In the genomic region with DNA sequence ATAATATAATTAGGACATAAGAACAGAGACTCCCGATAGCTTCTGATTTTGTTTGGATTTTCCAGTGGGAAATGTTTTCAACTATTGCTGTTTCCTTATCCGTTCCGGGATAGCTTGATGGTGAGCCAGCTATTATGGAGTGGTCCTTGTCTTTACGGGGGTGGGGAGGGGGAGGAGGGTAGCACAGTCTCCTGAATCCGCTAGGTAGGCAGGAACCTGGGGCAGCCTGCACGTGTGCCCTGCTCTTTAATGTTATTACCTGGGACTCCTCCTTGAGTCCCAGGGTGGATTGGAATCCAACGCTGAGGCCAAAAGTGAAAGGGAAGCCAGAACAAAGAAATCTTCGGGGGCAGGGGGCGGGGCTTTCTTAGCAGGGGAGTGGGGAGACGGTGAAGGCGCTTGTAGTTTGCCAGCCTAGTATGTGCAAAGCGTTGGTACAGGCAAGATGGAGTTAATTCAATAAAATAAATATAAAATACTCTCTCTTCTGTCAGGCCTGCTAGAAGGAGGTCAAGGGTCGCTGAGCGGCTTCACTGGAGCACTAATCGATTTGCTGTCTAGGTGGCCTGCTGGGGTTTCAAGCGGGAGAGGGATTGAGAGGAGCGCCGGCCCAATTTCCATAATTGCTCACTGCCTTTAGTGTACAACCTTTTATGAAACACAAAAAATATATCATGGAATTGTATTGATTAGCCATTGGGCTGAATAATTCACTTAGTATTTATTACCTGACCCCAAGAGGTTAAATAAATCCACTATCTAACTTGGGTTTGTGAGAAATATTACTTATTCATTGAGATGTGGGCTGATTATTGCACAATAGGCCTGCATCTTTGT, we compare ENCODE assay signal across 12 mouse cellular contexts.
DNase-seq lines count a peak whose midpoint lies in the region; ATAC-seq and TF ChIP-seq lines count a peak whose summit lies in the region.
"Had no signal": no experiment of that assay in that cellular context is flagged by ENCODE, and none has a peak within 500 bp of the region (broad histone marks: within the 10 kb centered on the region; RNA-seq: fewer than 3 reads in every experiment).

No protein-coding gene starts in this region.

- peak overlapping the region; percentile 26 for H3K4me2 ChIP-seq in heart, postnatal 0 days (ENCODE audit: low read depth, low read length)
- H3K4me2 ChIP-seq in limb, embryonic 12.5 days = peak overlapping the region; percentile 32
- H3K4me2 ChIP-seq in neural tube, embryonic 11.5 days (ENCODE audit: low read depth) = peak overlapping the region; percentile 22
- H3K4me2 ChIP-seq: lung, embryonic 14.5 days had no signal

- H3K36me3 ChIP-seq in heart, postnatal 0 days (replicated peaks; ENCODE audit: control insufficient read depth, insufficient read depth, low read length) = no peaks in the 10 kb centered on the region
- H3K36me3 ChIP-seq in embryonic facial prominence, embryonic 10.5 days (replicated peaks) = no peaks in the 10 kb centered on the region
- H3K36me3 ChIP-seq in limb, embryonic 12.5 days = no peaks in the 10 kb centered on the region
- no peaks in the 10 kb centered on the region for H3K36me3 ChIP-seq in neural tube, embryonic 11.5 days (ENCODE audit: control insufficient read depth, insufficient read depth, low read length)

- ATAC-seq in heart, postnatal 0 days (ENCODE audit: insufficient read depth, low read depth) = no peak
- no peak for ATAC-seq in limb, embryonic 12.5 days (ENCODE audit: insufficient number of reproducible peaks, insufficient read depth, low FRiP score, low TSS enrichment, low read depth)
- peak; percentile 57 for ATAC-seq in neural tube, embryonic 11.5 days (ENCODE audit: insufficient read depth, low FRiP score, low TSS enrichment)
- ATAC-seq in CD4-positive, CD25-positive, alpha-beta regulatory T cell, adult 4 months = no peak

- peak overlapping the region; percentile 30 for H3K27ac ChIP-seq in heart, postnatal 0 days (ENCODE audit: low read depth)
- H3K27ac ChIP-seq in embryonic facial prominence, embryonic 10.5 days (replicated peaks) = peak overlapping the region; percentile 73
- H3K27ac ChIP-seq in limb, embryonic 12.5 days = no peak overlapping the region
- peak overlapping the region; percentile 70; the same call in 1 of the 2 replicates for H3K27ac ChIP-seq in neural tube, embryonic 11.5 days (ENCODE audit: low read depth, low read length)

- H3K9me3 ChIP-seq in heart, postnatal 0 days (replicated peaks; ENCODE audit: control insufficient read depth, low read length) = no peaks in the 10 kb centered on the region
- no peaks in the 10 kb centered on the region for H3K9me3 ChIP-seq in embryonic facial prominence, embryonic 10.5 days
- H3K9me3 ChIP-seq in limb, embryonic 12.5 days = no peaks in the 10 kb centered on the region
- H3K9me3 ChIP-seq in neural tube, embryonic 11.5 days (ENCODE audit: control insufficient read depth, low read length) = no peaks in the 10 kb centered on the region

- no peak overlapping the region for H3K9ac ChIP-seq in heart, postnatal 0 days (replicated peaks; ENCODE audit: low read depth, low read length)
- no peak overlapping the region for H3K9ac ChIP-seq in limb, embryonic 12.5 days (replicated peaks)
- no peak overlapping the region for H3K9ac ChIP-seq in neural tube, embryonic 11.5 days (ENCODE audit: low read length)
- H3K9ac ChIP-seq: lung, embryonic 14.5 days had no signal

- no peaks in the 10 kb centered on the region for H3K27me3 ChIP-seq in heart, postnatal 0 days (ENCODE audit: control insufficient read depth, insufficient read depth, low read length)
- 0 out of 2 replicates have a peak, but pooled peaks cover 4% of the 10 kb centered on the region for H3K27me3 ChIP-seq in embryonic facial prominence, embryonic 10.5 days (replicated peaks; ENCODE audit: low read depth, poor library complexity, severe bottlenecking)
- H3K27me3 ChIP-seq in limb, embryonic 12.5 days = no peaks in the 10 kb centered on the region
- H3K27me3 ChIP-seq in neural tube, embryonic 11.5 days (ENCODE audit: control insufficient read depth, insufficient read depth, low read length) = no peaks in the 10 kb centered on the region

- DNase-seq in heart, postnatal 0 days (ENCODE audit: low spot score) = no peak
- DNase-seq in heart, postnatal 25 days (ENCODE audit: low spot score) = no peak
- DNase-seq in embryonic facial prominence, embryonic 10.5 days (ENCODE audit: low spot score) = peak; percentile 62
- peak; percentile 63 for DNase-seq in neural tube, embryonic 11.5 days (ENCODE audit: low spot score)
- no peak for DNase-seq in layer of hippocampus, adult 9-10 months (ENCODE audit: low spot score)
- DNase-seq in urinary bladder, postnatal 36 days (ENCODE audit: low spot score in 2 of 2) = no peak
- DNase-seq: adrenal gland, postnatal 14 days; cerebellum, postnatal 25 days; kidney, adult 9 months; lung, embryonic 14.5 days had no signal

- no peak for TF ChIP-seq EP300 in heart, postnatal 0 days (IDR thresholded peaks at IDR 0.05; ENCODE audit: low read depth)

- intact Hi-C loops in heart, postnatal 25 days (cut with DNase I) = no loop called here

- no peak for TF ChIP-seq CTCF in heart, postnatal 0 days (IDR thresholded peaks at IDR 0.05; ENCODE audit: low read depth)

- WGBS in heart, postnatal 0 days = 56% methylated on average over 18 of the region's 18 CpGs
- WGBS in embryonic facial prominence, embryonic 10.5 days = 15% methylated on average over 18 of the region's 18 CpGs
- 29% methylated on average over 18 of the region's 18 CpGs for WGBS in limb, embryonic 12.5 days
- WGBS in neural tube, embryonic 11.5 days = 18% methylated on average over 18 of the region's 18 CpGs

- H3K4me1 ChIP-seq in heart, postnatal 0 days (ENCODE audit: control insufficient read depth, insufficient read depth) = peaks cover 9% of the 10 kb centered on the region; the same call in 1 of the 2 replicates
- peaks cover 50% of the 10 kb centered on the region for H3K4me1 ChIP-seq in embryonic facial prominence, embryonic 10.5 days
- H3K4me1 ChIP-seq in limb, embryonic 12.5 days (replicated peaks) = peaks cover 55% of the 10 kb centered on the region
- H3K4me1 ChIP-seq in neural tube, embryonic 11.5 days (ENCODE audit: control insufficient read depth, insufficient read depth, low read length) = peaks cover 25% of the 10 kb centered on the region

- no peak overlapping the region for H3K4me3 ChIP-seq in heart, postnatal 0 days (ENCODE audit: low read depth, low read length)
- H3K4me3 ChIP-seq in embryonic facial prominence, embryonic 10.5 days = peak overlapping the region; percentile 32
- no peak overlapping the region for H3K4me3 ChIP-seq in limb, embryonic 12.5 days (replicated peaks)
- H3K4me3 ChIP-seq in neural tube, embryonic 11.5 days (ENCODE audit: low read depth, low read length) = no peak overlapping the region

Comparison
In these comparisons a context has a peak if more than half of its experiments do, and no peak if none do; other contexts are left out.
1. DNase-seq: peak in embryonic facial prominence, embryonic 10.5 days (single experiment) and neural tube, embryonic 11.5 days (single experiment); none in heart, postnatal 0 days (single experiment), heart, postnatal 25 days (single experiment), layer of hippocampus, adult 9-10 months (single experiment) and urinary bladder, postnatal 36 days (0 of 2).
2. Peak in every context shown above with its lines, with median percentiles within 50 percentile points of each other: H3K4me2 ChIP-seq.